Mouse (Mus musculus) gastrocnemius, adult 8-10 months (tissue): ENCODE data around the gene Dll3. TPM values are rescaled to one million over a fixed set of nuclear protein-coding genes. Genes with fewer than 3 reads are reported as not detected.
"Not testable (repeated sequence)": the region's sequence is repeated elsewhere in the genome, so short reads cannot be mapped to it uniquely, and the experiment has no call there.

Source experiments
- DNase-seq, 2 experiments: peaks; one replicate each; pipeline ENCODE4 v3.0.0; 2022; ENCODE audit warnings: low spot score in 2 of 2
- total RNA-seq, 4 experiments: library from RNA; stranded (reverse); gene quantifications; 2 replicates each; pipeline ENCODE4 v1.2.4; 2022

Dll3 gene
- total RNA-seq, 4 experiments from 2014 or later, result not detected

DNA sequence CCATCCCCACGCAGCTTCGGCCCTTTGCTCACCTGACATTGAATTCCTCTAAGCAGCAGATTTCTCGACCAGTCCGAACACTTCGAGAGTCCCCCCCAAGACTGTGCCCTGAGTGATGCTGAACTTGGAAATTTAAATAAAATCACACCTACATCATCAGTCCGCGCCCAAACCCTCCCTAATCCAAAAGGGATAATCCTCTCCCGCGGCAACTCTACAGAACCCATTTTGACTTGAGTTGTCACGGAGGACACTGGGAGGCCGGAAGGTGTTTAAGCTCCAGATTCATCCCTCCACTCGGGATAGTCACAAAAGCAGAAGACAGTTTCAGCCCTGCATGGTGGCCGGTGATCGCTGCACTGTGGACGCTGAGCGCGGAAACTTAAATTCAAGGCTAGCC lies 50.1 kb downstream of the Dll3 start:
- DNase-seq, result no peak

- no peak for DNase-seq
These were observed 53.1 kb downstream of the Dll3 start for GRCm38 (mm10) chr7:28248957-28249356.

DNA sequence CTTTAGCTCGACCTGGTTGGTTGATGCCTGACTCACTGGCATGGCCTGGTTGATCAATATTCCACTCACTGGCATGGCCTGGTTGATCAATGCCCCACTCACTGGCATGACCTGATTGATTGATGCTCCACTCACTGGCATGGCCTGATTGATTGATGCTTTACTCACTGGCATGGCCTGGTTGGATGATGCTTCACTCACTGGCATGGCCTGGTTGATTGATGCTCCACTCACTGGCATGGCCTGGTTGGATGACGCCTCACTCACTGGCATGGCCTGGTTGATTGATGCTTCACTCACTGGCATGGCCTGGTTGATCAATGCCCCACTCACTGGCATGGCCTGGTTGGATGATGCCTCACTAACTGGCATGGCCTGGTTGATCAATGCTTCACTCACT lies 58.1 kb downstream of the Dll3 start:
- DNase-seq, result not testable (repeated sequence)

Other genes with a start within 250 kb of the Dll3 start
- under 1 TPM in 1 of 4 experiments, not detected in 3; 0.08 TPM for gene Fcgbp, start 231.0 kb downstream of the Dll3 start, total RNA-seq
- not detected for gene 9530053A07Rik, start 172.8 kb downstream of the Dll3 start, total RNA-seq
- gene Fbl, start 132.5 kb downstream of the Dll3 start, total RNA-seq, result 10 to 100 TPM; 16.8 to 25.3 (median 18.6) TPM
- gene Dyrk1b, start 122.8 kb downstream of the Dll3 start, total RNA-seq, result 10 to 100 TPM; 58.2 to 74.5 (median 66.1) TPM
- 1 to 10 TPM; 5.6 to 5.9 (median 5.8) TPM for gene Eid2, start 34.4 kb downstream of the Dll3 start, total RNA-seq
- 1 to 10 TPM; 5.1 to 7.2 (median 6.3) TPM for gene Eid2b, start 24.5 kb downstream of the Dll3 start, total RNA-seq
- gene Selenov, start 11.1 kb downstream of the Dll3 start, total RNA-seq, result not detected
- gene Timm50, start 9.8 kb upstream of the Dll3 start, total RNA-seq, result 10 to 100 TPM; 39.4 to 49.9 (median 45.0) TPM
- gene Supt5, start 36.5 kb upstream of the Dll3 start, total RNA-seq, result 10 to 100 TPM; 61.6 to 76.5 (median 73.0) TPM
- 100 to 1,000 TPM; 442 to 558 (median 490) TPM for gene Rps16, start 48.4 kb upstream of the Dll3 start, total RNA-seq
- gene Plekhg2, start 70.4 kb upstream of the Dll3 start, total RNA-seq, result 1 to 10 TPM; 2.0 to 3.3 (median 2.6) TPM
- 10 to 100 TPM in 2 of 4 experiments, 1 to 10 TPM in 2; 6.5 to 25.6 (median 9.0) TPM for gene Zfp36, start 78.0 kb upstream of the Dll3 start, total RNA-seq
- gene Med29, start 90.5 kb upstream of the Dll3 start, total RNA-seq, result 10 to 100 TPM; 19.3 to 24.6 (median 20.5) TPM
- 10 to 100 TPM; 19.8 to 32.6 (median 24.8) TPM for gene Paf1, start 90.7 kb upstream of the Dll3 start, total RNA-seq
- 1 to 10 TPM in 2 of 4 experiments, under 1 TPM in 1, not detected in 1; 0.46 to 1.7 (median 1.3) TPM for gene Gmfg, start 135.2 kb upstream of the Dll3 start, total RNA-seq
- under 1 TPM in 2 of 4 experiments, not detected in 2; 0.08 to 0.34 TPM for gene Lrfn1, start 149.7 kb upstream of the Dll3 start, total RNA-seq
- not detected for gene Ifnl2, start 208.2 kb upstream of the Dll3 start, total RNA-seq
- not detected for gene Ifnl3, start 220.6 kb upstream of the Dll3 start, total RNA-seq
- not detected for gene Sycn, start 238.6 kb upstream of the Dll3 start, total RNA-seq
- gene Nccrp1, start 245.0 kb upstream of the Dll3 start, total RNA-seq, result not detected